Mouse (Mus musculus): ENCODE measurements around the gene Emid1. TPM values are rescaled to one million over a fixed set of nuclear protein-coding genes. Genes with fewer than 3 reads are reported as not detected.
A peak's percentile ranks its signal among the peaks of the same experiment; 100 is the strongest.

Emid1 gene
- polyA plus RNA-seq, 1 experiment: 56.7 TPM

- 3% methylated on average over 50 of the region's 50 CpGs for WGBS
- Histone ChIP-seq H3K4me1 (replicated peaks; ENCODE audit: control insufficient read depth, insufficient read depth, low read length) (peaks cover 17% of the 10 kb centered on the region), H3K27ac (ENCODE audit: control insufficient read depth, insufficient read depth, low read length) (no peak within 1 kb of the TSS), H3K27me3 (ENCODE audit: control insufficient read depth, insufficient read depth, low read length) (peaks cover 27% of the 10 kb centered on the region), H3K36me3 (ENCODE audit: control insufficient read depth, insufficient read depth, low read length) (peaks cover 19% of the 10 kb centered on the region), H3K4me3 (ENCODE audit: control insufficient read depth, insufficient read depth, low read length) (peak within 1 kb of the TSS; percentile 54)
- TF ChIP-seq CTCF (IDR thresholded peaks at IDR 0.05; ENCODE audit: borderline replicate concordance, control insufficient read depth, extremely low read depth, insufficient read depth, low read length, poor library complexity) (no peak), POLR2A (IDR thresholded peaks at IDR 0.05; ENCODE audit: control insufficient read depth, extremely low read depth, insufficient read depth, low read length, poor library complexity) (no peak)
- DNase-seq: peak; percentile 46
Measured at GRCm38 (mm10) chr11:5065056-5065821, 86.8 kb downstream of the Emid1 start, which contains the start of gene Gas2l1. Gene Gas2l1, minus strand, starts transcription at chr11:5065327.

DNA sequence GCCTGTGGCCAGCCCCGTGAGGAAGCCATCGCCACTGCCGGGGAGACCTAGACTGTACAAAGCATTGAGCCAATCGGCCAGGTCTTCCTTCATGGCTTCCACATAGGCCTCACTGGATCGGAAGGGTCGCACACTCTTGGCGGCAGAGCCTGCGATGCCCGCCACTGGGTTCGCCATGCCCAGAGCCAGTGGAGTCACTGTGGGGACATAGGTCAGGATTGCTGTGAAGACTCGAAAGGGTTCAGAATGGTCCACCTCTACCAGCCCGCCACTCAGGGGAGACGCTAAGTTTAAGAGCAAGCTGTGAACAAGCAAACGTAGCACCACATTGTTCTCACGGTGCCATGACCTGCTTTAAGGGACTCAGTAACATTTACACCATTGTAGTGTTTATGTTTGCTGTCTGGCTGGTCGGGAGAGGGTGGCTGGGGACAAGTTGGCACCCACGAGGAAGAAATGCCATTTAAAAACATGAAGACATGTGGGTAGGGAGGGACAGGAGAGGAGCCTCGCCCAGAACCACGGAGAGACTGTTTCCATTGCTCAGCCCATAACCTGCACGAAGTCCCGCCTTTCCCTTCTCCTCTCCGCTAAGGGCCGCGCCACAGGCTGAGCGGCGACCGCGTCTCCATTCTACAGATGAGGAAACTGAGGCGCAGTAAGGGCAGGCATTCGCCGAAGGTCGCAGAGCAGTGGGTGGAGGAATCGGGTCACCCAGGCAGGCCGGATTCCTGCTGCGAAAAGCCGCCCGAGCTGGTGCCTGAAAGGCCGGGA lies 87.6 kb downstream of the Emid1 start:
- H3K4me1 ChIP-seq (replicated peaks; ENCODE audit: control insufficient read depth, insufficient read depth, low read length): peaks cover 17% of the 10 kb centered on the region
- peaks cover 16% of the 10 kb centered on the region for H3K36me3 ChIP-seq (ENCODE audit: control insufficient read depth, insufficient read depth, low read length)
- peak overlapping the region; percentile 54 for H3K4me3 ChIP-seq (ENCODE audit: control insufficient read depth, insufficient read depth, low read length)
- no peak overlapping the region for H3K27ac ChIP-seq (ENCODE audit: control insufficient read depth, insufficient read depth, low read length)
- H3K27me3 ChIP-seq (ENCODE audit: control insufficient read depth, insufficient read depth, low read length): peaks cover 32% of the 10 kb centered on the region
- WGBS: 34% methylated on average over 38 of the region's 38 CpGs
- DNase-seq: no peak
- TF ChIP-seq POLR2A (IDR thresholded peaks at IDR 0.05; ENCODE audit: control insufficient read depth, extremely low read depth, insufficient read depth, low read length, poor library complexity): no peak
- 0 out of 2 replicates have a peak, but pooled peaks have one; percentile 5 for TF ChIP-seq CTCF (IDR thresholded peaks at IDR 0.05; ENCODE audit: borderline replicate concordance, control insufficient read depth, extremely low read depth, insufficient read depth, low read length, poor library complexity)

- peaks cover 8% of the 10 kb centered on the region for H3K36me3 ChIP-seq (ENCODE audit: control insufficient read depth, insufficient read depth, low read length)
- peaks cover 17% of the 10 kb centered on the region for H3K4me1 ChIP-seq (replicated peaks; ENCODE audit: control insufficient read depth, insufficient read depth, low read length)
- no peak overlapping the region for H3K27ac ChIP-seq (ENCODE audit: control insufficient read depth, insufficient read depth, low read length)
- H3K4me3 ChIP-seq (ENCODE audit: control insufficient read depth, insufficient read depth, low read length): no peak overlapping the region
- DNase-seq: no peak
- peaks cover 39% of the 10 kb centered on the region for H3K27me3 ChIP-seq (ENCODE audit: control insufficient read depth, insufficient read depth, low read length)
- TF ChIP-seq CTCF (IDR thresholded peaks at IDR 0.05; ENCODE audit: borderline replicate concordance, control insufficient read depth, extremely low read depth, insufficient read depth, low read length, poor library complexity) (no peak), POLR2A (IDR thresholded peaks at IDR 0.05; ENCODE audit: control insufficient read depth, extremely low read depth, insufficient read depth, low read length, poor library complexity) (no peak)
- 78% methylated on average over 31 of the region's 31 CpGs for WGBS
Measured at GRCm38 (mm10) chr11:5063561-5064281, 88.3 kb downstream of the Emid1 start.

DNA sequence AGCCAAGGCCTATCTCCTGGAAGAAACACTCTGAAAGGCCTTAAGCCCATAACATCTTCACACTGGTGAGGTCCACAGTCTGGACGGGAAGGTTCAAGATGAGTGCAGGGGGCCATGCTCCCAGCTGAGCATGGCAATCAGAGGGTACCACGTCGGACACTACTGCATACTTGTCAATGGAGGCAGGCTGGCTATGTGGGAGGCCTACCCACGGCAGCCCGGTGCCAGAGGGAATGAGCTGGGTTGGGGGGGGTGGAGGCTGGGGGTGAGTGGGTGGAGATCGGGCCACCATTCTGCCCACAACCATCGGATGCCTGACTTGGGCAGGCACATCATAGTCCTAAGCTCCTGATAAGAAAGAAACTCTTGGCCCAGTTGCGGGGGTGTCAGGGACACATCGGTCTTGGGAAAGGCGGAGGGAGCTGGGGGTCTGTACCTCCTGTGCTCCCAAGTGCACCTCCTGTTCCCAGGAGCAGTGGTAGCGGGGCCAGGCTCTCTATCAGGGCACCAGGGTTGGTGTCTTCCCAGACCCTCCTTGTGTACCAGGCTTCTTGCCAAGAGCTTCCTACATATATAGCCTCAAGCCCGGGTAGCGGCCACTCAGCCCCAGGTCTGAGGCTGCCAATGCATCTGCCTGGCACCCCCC lies 89.1 kb downstream of the Emid1 start:
- Histone ChIP-seq H3K27me3 (ENCODE audit: control insufficient read depth, insufficient read depth, low read length) (peaks cover 44% of the 10 kb centered on the region), H3K4me3 (ENCODE audit: control insufficient read depth, insufficient read depth, low read length) (no peak overlapping the region), H3K36me3 (ENCODE audit: control insufficient read depth, insufficient read depth, low read length) (peaks cover under 1% of the 10 kb centered on the region; the same call in 1 of the 2 replicates), H3K4me1 (replicated peaks; ENCODE audit: control insufficient read depth, insufficient read depth, low read length) (peaks cover 22% of the 10 kb centered on the region), H3K27ac (ENCODE audit: control insufficient read depth, insufficient read depth, low read length) (no peak overlapping the region)
- no peak for DNase-seq
- TF ChIP-seq CTCF (IDR thresholded peaks at IDR 0.05; ENCODE audit: borderline replicate concordance, control insufficient read depth, extremely low read depth, insufficient read depth, low read length, poor library complexity): no peak
- no peak for TF ChIP-seq POLR2A (IDR thresholded peaks at IDR 0.05; ENCODE audit: control insufficient read depth, extremely low read depth, insufficient read depth, low read length, poor library complexity)
- WGBS: 81% methylated on average over 13 of the region's 13 CpGs

DNA sequence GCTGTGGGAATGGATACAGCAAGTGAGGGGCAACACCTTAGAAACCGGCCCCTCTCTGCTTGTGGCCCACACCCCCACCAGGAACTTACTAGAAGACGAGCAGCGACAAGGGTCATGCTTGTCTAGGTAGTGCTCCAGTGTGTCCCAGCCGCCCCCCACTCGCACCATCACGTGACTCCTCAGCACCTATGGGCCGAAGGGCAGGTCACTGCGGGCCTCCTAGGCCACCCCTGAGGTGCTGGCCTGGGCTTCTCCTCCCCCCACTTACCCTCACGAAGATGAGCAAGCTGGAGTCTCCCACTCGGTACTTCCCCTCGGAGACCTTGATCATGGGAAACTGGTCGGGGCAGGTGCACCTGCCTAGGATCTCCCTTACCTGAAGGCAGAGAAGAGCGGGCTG lies 89.7 kb downstream of the Emid1 start:
- H3K27ac ChIP-seq (ENCODE audit: control insufficient read depth, insufficient read depth, low read length): no peak overlapping the region
- DNase-seq: no peak
- H3K27me3 ChIP-seq (ENCODE audit: control insufficient read depth, insufficient read depth, low read length): peaks cover 47% of the 10 kb centered on the region
- peaks cover 27% of the 10 kb centered on the region for H3K4me1 ChIP-seq (replicated peaks; ENCODE audit: control insufficient read depth, insufficient read depth, low read length)
- WGBS: 27% methylated on average over 13 of the region's 13 CpGs
- no peaks in the 10 kb centered on the region for H3K36me3 ChIP-seq (ENCODE audit: control insufficient read depth, insufficient read depth, low read length)
- TF ChIP-seq CTCF (IDR thresholded peaks at IDR 0.05; ENCODE audit: borderline replicate concordance, control insufficient read depth, extremely low read depth, insufficient read depth, low read length, poor library complexity): no peak
- no peak for TF ChIP-seq POLR2A (IDR thresholded peaks at IDR 0.05; ENCODE audit: control insufficient read depth, extremely low read depth, insufficient read depth, low read length, poor library complexity)
- no peak overlapping the region for H3K4me3 ChIP-seq (ENCODE audit: control insufficient read depth, insufficient read depth, low read length)
